Mouse (Mus musculus): Measurements from ENCODE around the gene Cadm3.

DNA sequence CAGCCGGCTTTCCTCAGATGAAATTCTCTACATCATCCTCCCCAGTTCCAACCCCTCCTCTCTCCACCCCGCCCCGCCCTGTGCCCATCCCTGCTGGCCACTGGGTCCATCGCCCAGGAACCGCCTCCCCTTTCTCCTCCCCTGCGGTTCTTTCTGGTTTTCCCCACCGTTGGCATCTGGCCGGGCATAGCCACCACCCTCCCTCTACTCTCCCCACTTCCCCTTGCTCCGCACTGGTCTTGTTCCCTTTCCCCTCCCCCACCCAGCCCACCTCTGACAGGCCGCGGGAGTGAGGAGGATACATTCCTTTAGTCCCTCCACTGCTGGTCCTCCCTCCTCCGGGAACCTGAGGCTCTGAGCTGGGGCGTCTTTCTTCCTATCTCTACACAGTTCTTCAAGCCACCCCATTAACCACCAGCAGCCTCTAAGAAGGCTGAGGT is 1.5 kb downstream of the Cadm3 start:
- no peak for TF ChIP-seq ZNF384 (IDR thresholded peaks at IDR 0.05; ENCODE audit: low read depth, low read length)
- TF ChIP-seq MAFK (IDR thresholded peaks at IDR 0.05; ENCODE audit: insufficient read depth, low read depth, low read length): no peak

Data from ES-E14 (cell line).